Mouse (Mus musculus): Measurements from ENCODE around the gene Ern1. TPM values are rescaled to one million over a fixed set of nuclear protein-coding genes. Genes with fewer than 3 reads are reported as not detected.

The Ern1 gene
- polyA plus RNA-seq, 1 experiment from 2014 or later: 3.8 TPM

Other genes starting within 250 kb of the Ern1 start
- gene Ftsj3, start 231.8 kb downstream of the Ern1 start, polyA plus RNA-seq (2015; fragmentation: Nextera tagmentation; extraction: Ambion mirVana): 31.1 and 37.5 TPM in 2 replicates
- 195 and 215 TPM in 2 replicates for gene Psmc5, start 231.7 kb downstream of the Ern1 start, polyA plus RNA-seq (2015; fragmentation: Nextera tagmentation; extraction: Ambion mirVana)
- 18.2 and 35.7 TPM in 2 replicates for gene Smarcd2, start 214.9 kb downstream of the Ern1 start, polyA plus RNA-seq (2015; fragmentation: Nextera tagmentation; extraction: Ambion mirVana)
- gene Tcam1, start 211.2 kb downstream of the Ern1 start, polyA plus RNA-seq (2015; fragmentation: Nextera tagmentation; extraction: Ambion mirVana): 0.34 TPM in 1 of 2 replicates, not detected in the other
- gene Gh, start 186.0 kb downstream of the Ern1 start, polyA plus RNA-seq (2015; fragmentation: Nextera tagmentation; extraction: Ambion mirVana): not detected in 2 replicates
- 1.0 and 2.8 TPM in 2 replicates for gene Cd79b, start 173.1 kb downstream of the Ern1 start, polyA plus RNA-seq (2015; fragmentation: Nextera tagmentation; extraction: Ambion mirVana)
- gene Scn4a, start 134.6 kb downstream of the Ern1 start, polyA plus RNA-seq (2015; fragmentation: Nextera tagmentation; extraction: Ambion mirVana): 0.06 and 0.24 TPM in 2 replicates
- 0.44 and 0.62 TPM in 2 replicates for gene Prr29, start 122.4 kb downstream of the Ern1 start, polyA plus RNA-seq (2015; fragmentation: Nextera tagmentation; extraction: Ambion mirVana)
- 79.4 and 87.1 TPM in 2 replicates for gene Icam2, start 99.8 kb downstream of the Ern1 start, polyA plus RNA-seq (2015; fragmentation: Nextera tagmentation; extraction: Ambion mirVana)
- 12.0 and 12.7 TPM in 2 replicates for gene Tex2, start 125.6 kb upstream of the Ern1 start, polyA plus RNA-seq (2015; fragmentation: Nextera tagmentation; extraction: Ambion mirVana)

Measured in heart, embryonic 15.5 days (tissue).